Mouse (Mus musculus) thymus, postnatal 0 days (tissue): ENCODE measurements around the gene Klf7. TPM values are rescaled to one million over a fixed set of nuclear protein-coding genes. Genes with fewer than 3 reads are reported as not detected.
A peak's percentile ranks its signal among the peaks of the same experiment; 100 is the strongest.

Experiments used
- DNase-seq: peaks from one replicate; pipeline ENCODE4 v3.0.0-alpha.2; 2015; ENCODE audit warnings: low spot score
- polyA plus RNA-seq: library from polyadenylated mRNA; unstranded; fragments of >200 nt; fragmentation: Nextera tagmentation; extraction: Ambion mirVana; gene quantifications from 2 replicates; pipeline ENCODE4 v1.2.1, GENCODE M21; 2015

Gene Klf7
- polyA plus RNA-seq, 1 experiment from 2014 or later: 31.2 TPM

- DNase-seq: peak; percentile 25
Measured at GRCm38 (mm10) chr1:64066320-64067254, 55.5 kb downstream of the Klf7 start.

GRCm38 (mm10) chr1:64061488-64061887 lies 60.6 kb downstream of the Klf7 start:
- DNase-seq: no peak

- no peak for DNase-seq
Measured at GRCm38 (mm10) chr1:64060699-64061454, 61.2 kb downstream of the Klf7 start.

- DNase-seq: no peak
Measured at GRCm38 (mm10) chr1:64060116-64060515, 62.0 kb downstream of the Klf7 start.

GRCm38 (mm10) chr1:64056541-64056940 lies 65.5 kb downstream of the Klf7 start:
- no peak for DNase-seq

- no peak for DNase-seq
Measured at GRCm38 (mm10) chr1:64055978-64056377, 66.1 kb downstream of the Klf7 start.

GRCm38 (mm10) chr1:64055210-64055609 lies 66.9 kb downstream of the Klf7 start:
- DNase-seq: no peak

- DNase-seq: no peak
Measured at GRCm38 (mm10) chr1:64052069-64052750, 69.9 kb downstream of the Klf7 start.

GRCm38 (mm10) chr1:64048567-64048966 lies 73.5 kb downstream of the Klf7 start:
- DNase-seq: no peak

GRCm38 (mm10) chr1:64046802-64047156 lies 75.3 kb downstream of the Klf7 start:
- no peak for DNase-seq

GRCm38 (mm10) chr1:64046087-64046801 lies 75.8 kb downstream of the Klf7 start:
- no peak for DNase-seq

GRCm38 (mm10) chr1:64044577-64044976 lies 77.5 kb downstream of the Klf7 start:
- no peak for DNase-seq

GRCm38 (mm10) chr1:64040831-64041383 lies 81.2 kb downstream of the Klf7 start:
- DNase-seq: no peak

- DNase-seq: no peak
Measured at GRCm38 (mm10) chr1:64040061-64040686, 81.9 kb downstream of the Klf7 start.

- DNase-seq: no peak
Measured at GRCm38 (mm10) chr1:64038343-64038742, 83.7 kb downstream of the Klf7 start.

GRCm38 (mm10) chr1:64037800-64038199 lies 84.3 kb downstream of the Klf7 start:
- DNase-seq: no peak

- no peak for DNase-seq
Measured at GRCm38 (mm10) chr1:64036881-64037452, 85.1 kb downstream of the Klf7 start.

- no peak for DNase-seq
Measured at GRCm38 (mm10) chr1:64035804-64036203, 86.3 kb downstream of the Klf7 start.

GRCm38 (mm10) chr1:64035087-64035791 lies 86.8 kb downstream of the Klf7 start:
- DNase-seq: no peak
